Mouse (Mus musculus) Patski (cell line): ENCODE measurements around the gene Gm20390. TPM values are rescaled to one million over a fixed set of nuclear protein-coding genes. Genes with fewer than 3 reads are reported as not detected.
"Not testable (repeated sequence)": the region's sequence is repeated elsewhere in the genome, so short reads cannot be mapped to it uniquely, and the experiment has no call there.

Source experiments
- ATAC-seq: fragments of 100-300 bp; one replicate; pipeline ENCODE4 v1.8.0; 2021
- CTCF ChIA-PET: fragments of 350-600 bp; sonication (Branson Sonifier 250); formaldehyde crosslinking; loops from one replicate; lab custom pipeline; 2022; ENCODE audit warnings: inconsistent platforms; lab: Charles Lee
- POLR2A ChIA-PET: fragments of 350-600 bp; sonication (Branson Sonifier 250); formaldehyde crosslinking; loops from one replicate; lab custom pipeline; 2022; ENCODE audit warnings: antibody characterized with exemption, inconsistent platforms; lab: Charles Lee
- DNase-seq: peaks from one replicate; pipeline ENCODE4 v3.0.0-alpha.2; 2011; ENCODE audit warnings: low read depth, low spot score
- H3K27me3 ChIP-seq: fragments of 371-371 bp; one replicate; pipeline ENCODE4 v1.5.1; 2021
- CTCF ChIP-seq: fragments of 100-300 bp; IDR thresholded peaks from one replicate; pipeline ENCODE4 v1.5.1; 2021
- in situ Hi-C: fragments of 300-500 bp; cut with MboI; formaldehyde crosslinking; loops from 3 replicates; pipeline ENCODE4 v1.11.1; 2018; ENCODE audit warnings: low pct_unique_long_range_greater_than_20kb, mixed read lengths
- polyA plus RNA-seq: library from polyadenylated mRNA; unstranded; gene quantifications from one replicate; pipeline ENCODE4 v1.2.3, GENCODE M21; 2021

Gene Gm20390
- polyA plus RNA-seq, 1 experiment from 2014 or later = 354 TPM

DNA sequence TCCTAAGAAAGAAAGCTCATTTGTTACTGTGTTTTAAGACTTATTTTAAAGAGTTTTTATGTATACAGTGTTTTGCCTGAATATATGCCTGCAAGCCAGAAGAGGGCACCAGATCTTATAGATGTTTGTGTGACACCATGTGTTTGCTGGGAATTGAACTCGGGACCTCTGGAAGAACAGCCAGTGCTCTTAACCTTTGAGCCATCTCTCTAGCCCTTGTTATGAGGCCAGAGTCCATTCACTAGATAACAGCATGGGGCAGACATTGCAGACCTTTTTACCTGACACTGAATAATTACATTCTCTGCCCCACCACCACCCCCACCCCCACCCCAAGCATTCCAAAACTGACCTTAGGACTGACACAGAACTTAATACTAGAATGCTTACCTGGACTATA, 18.0 kb downstream of the Gm20390 start:
- in situ Hi-C loops = no loop called here
- POLR2A ChIA-PET = no interaction called here
- H3K27me3 ChIP-seq = no peaks in the 10 kb centered on the region
- DNase-seq = no peak
- no peak for TF ChIP-seq CTCF
- CTCF ChIA-PET = interaction anchor here (2.1 kb wide), 1 partner anchor 11 kb away, joined by 6 read pairs; no protein-coding TSS in a partner anchor
- no peak for ATAC-seq

DNA sequence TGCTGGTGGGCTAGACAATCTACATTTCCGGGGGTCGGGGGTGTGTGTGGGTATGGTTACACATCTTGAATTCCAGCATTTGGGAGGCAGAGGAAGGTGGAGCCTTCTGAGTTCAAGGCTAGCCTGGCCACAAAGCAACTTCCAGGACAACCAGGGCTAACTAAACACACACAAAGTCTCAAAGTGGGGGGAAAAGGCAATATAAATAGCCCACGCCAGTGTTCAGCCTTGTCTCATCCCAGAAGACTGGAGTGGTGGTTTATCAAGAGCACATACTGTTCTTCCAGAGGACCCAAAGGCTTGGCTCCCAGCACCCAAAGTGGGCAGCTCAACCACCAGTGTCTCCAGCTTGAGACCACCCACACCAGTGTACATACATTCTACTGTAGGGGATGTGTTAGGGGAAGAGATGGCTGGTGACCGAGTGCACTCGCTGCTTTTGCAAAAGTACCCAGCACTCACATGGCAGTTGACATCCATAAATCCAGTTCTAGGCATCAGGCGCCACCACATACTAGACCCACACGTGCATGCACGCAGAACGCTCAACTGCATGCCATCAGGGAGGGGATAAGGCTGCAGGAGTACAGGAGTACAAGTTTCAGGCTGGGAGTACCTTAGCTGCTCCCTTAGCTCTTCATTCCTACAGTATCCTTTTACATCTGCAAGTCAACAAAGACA, 19.1 kb downstream of the Gm20390 start:
- H3K27me3 ChIP-seq = no peaks in the 10 kb centered on the region
- no peak for DNase-seq
- no peak for ATAC-seq
- ChIA-PET POLR2A (interaction anchor here (0.5 kb wide), 1 partner anchor 19 kb away, joined by 3 read pairs; no protein-coding TSS in a partner anchor), CTCF (interaction anchor here (2.1 kb wide), 1 partner anchor 10 kb away, joined by 6 read pairs; no protein-coding TSS in a partner anchor)
- in situ Hi-C loops = no loop called here
- TF ChIP-seq CTCF = no peak

DNA sequence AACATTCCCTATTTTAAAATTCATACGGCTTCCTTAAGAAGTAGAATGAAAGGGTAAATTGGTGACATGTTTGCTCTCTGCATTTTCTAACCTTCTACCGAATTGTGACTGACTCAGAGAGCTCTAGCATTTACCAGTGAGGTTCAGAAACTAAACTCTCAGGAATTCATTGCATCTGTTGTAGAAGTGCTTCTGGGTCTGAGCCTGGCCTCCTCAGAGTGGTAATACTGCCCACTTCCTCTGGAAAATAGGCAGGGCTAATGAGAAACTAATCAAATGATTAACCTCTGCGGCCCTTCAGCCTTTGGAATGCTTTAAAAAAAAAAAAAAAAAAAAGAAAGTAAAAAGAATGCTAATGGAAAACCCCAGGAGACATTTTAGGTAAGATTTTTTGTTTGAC, 23.1 kb downstream of the Gm20390 start:
- DNase-seq (no peak), ATAC-seq (no peak)
- ChIA-PET POLR2A (interaction anchor here (0.6 kb wide), 1 partner anchor 14 kb away, joined by 7 read pairs; no protein-coding TSS in a partner anchor), CTCF (no interaction called here)
- in situ Hi-C loops = no loop called here
- TF ChIP-seq CTCF = no peak
- no peaks in the 10 kb centered on the region for H3K27me3 ChIP-seq

DNA sequence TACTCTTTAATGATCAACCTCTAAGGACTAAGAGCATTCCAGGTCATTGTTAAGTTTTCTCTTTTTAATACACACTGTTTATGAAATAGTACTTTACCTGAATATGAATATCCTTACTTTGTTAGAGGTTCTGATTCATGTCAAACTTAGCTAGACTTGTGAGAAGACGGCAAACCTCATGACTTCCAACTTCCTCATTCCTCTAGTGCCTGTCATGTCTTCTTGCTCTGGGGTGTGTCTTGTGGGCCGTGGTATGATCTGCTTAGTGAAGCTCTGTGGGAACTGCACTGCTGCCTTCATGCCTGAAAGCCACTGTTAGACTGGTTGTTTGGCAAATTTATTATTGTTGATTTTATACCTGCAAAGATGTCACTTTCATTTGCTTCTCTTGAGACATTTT, 27.2 kb downstream of the Gm20390 start:
- no peak for TF ChIP-seq CTCF
- peak; percentile 31 for DNase-seq
- ATAC-seq = peak; percentile 98
- ChIA-PET CTCF (interaction anchor here (1.5 kb wide), 1 partner anchor 10 kb away, joined by 3 read pairs; no protein-coding TSS in a partner anchor), POLR2A (interaction anchor here (1.0 kb wide), 1 partner anchor 15 kb away, joined by 5 read pairs; the partner anchor contains the start of gene Nme2)
- H3K27me3 ChIP-seq = no peaks in the 10 kb centered on the region
- in situ Hi-C loops = no loop called here

DNA sequence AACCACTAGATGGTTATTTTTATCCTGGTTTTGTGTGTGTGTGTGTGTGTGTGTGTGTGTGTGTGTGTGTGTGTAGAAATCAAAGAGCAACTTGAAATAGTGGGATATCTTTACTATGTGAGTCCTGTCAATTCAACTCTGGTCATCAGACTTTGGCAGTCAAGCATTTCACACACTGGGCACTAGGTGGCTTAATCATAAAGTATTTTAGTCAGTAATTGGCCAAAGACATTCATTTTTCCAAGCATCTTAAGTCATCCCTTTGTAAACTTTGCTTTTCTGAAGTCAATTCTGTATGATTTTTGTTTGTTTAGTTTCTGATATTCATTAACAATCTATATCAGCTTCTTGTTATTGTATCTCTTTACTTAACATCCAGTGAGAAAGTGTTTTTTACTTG, 39.0 kb downstream of the Gm20390 start:
- no peaks in the 10 kb centered on the region for H3K27me3 ChIP-seq
- peak; percentile 12 for TF ChIP-seq CTCF
- in situ Hi-C loops = no loop called here
- CTCF ChIA-PET = no interaction called here
- POLR2A ChIA-PET = no interaction called here
- DNase-seq (no peak), ATAC-seq (no peak)

DNA sequence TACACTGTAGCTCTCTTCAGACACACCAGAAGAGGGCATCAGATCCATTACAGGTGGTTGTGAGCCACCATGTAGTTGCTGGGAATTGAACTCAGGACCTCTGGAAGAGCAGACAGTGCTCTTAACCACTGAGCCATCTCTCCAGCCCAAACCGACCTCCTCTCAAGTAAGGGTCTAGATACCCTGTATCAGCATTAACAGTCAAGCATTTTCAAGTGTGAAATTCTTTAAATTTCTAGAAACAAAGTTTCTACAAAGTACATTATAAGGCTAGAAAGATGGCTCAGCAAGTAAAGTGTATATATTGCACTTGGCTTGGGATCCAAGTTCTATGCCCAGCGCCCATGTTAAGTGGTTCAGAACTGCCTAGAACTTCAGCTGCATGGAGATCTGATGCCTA, 53.1 kb downstream of the Gm20390 start:
- ATAC-seq, DNase-seq, POLR2A ChIA-PET, H3K27me3 ChIP-seq, CTCF ChIA-PET, in situ Hi-C loops: not testable (repeated sequence)

DNA sequence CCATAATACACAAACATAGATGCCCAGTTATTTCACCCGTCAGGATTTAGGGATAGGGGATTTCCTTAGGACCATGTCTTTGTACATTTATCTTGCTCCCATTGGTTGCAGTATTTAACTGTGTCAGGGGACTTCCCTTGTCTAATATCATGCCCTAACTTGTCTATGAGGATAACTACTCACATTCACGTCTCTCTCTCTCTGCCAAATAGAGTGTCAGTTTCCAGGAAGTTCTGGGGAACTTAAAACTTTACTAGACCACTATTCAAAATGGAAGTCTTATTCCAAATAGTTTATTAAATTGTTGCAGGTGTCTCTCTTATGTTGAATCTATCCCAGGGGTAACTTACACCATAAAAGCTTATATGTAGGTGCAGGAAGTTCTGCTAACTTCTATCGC, 56.5 kb downstream of the Gm20390 start:
- in situ Hi-C loops = no loop called here
- ATAC-seq (no peak), DNase-seq (no peak)
- ChIA-PET POLR2A (no interaction called here), CTCF (no interaction called here)
- no peaks in the 10 kb centered on the region for H3K27me3 ChIP-seq
- no peak for TF ChIP-seq CTCF

DNA sequence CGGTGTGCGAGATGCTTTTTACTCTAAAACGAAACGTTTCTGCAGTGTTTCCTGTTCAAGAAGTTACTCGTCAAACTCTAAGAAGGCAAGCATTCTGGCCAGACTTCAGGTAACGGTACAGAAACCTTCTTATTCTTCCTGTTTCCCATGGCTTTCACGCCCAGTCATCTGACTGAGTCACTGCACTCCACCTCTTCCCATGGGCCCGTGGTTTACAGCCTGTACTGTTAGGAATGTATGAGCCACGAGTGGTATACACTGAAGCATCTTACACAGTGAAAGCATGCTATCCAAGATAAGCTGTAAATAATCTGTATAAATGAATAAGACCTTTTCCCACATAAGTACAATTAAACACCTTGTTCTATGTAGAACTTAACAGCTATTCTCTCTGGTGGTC, 59.3 kb downstream of the Gm20390 start:
- no peaks in the 10 kb centered on the region for H3K27me3 ChIP-seq
- ChIA-PET POLR2A (no interaction called here), CTCF (no interaction called here)
- in situ Hi-C loops = no loop called here
- ATAC-seq (peak; percentile 54), DNase-seq (no peak)
- no peak for TF ChIP-seq CTCF

DNA sequence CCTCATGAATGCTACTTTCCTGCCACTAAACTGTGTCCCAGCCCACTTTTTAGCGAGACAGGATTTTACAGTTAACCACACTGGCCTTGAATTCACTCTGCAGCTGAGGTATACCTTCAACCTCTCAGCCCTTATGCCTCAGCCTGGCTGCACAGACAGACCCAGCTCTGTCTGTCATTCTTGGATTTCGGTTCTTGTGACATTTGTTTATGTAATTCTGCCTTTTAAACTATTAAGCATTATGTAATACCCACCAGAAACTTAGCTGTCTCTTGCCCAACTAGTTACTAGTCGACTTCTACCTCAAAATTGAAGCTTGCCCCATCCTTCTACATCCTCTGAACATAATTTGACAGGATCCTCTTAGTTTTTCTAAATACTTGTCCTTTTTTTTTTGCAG, 60.3 kb downstream of the Gm20390 start:
- no peak for TF ChIP-seq CTCF
- DNase-seq (no peak), ATAC-seq (no peak)
- ChIA-PET POLR2A (no interaction called here), CTCF (interaction anchor here (1.3 kb wide), 1 partner anchor 34 kb away, joined by 3 read pairs; no protein-coding TSS in a partner anchor)
- in situ Hi-C loops = no loop called here
- H3K27me3 ChIP-seq = no peaks in the 10 kb centered on the region

DNA sequence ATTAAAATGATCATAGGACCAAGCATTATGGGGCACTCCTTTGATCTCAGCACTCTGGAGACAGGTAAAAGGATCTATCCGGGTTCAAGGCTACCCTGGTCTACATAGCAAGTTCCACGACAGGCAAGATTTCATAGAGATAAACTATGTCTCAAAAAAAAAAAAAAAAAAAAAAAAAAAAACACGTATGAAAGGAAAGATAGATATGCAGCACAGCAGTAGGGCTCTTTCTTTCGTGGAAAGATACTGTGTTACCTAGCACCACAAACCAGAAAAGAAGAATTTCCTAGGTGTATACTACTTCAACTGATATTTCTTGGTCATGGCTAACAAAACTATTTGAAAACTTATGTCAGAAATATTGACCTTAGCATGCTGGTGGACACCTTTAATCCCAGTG, 61.3 kb downstream of the Gm20390 start:
- ChIA-PET POLR2A (no interaction called here), CTCF (interaction anchor here (1.3 to 1.5 kb wide), 2 partner anchors 10 to 35 kb away, joined by 3 read pairs; no protein-coding TSS in a partner anchor)
- no peak for TF ChIP-seq CTCF
- no peak for DNase-seq
- H3K27me3 ChIP-seq = no peaks in the 10 kb centered on the region
- in situ Hi-C loops = no loop called here
- no peak for ATAC-seq

Other genes starting within 250 kb of the Gm20390 start
- 32.8 TPM for gene Utp18, start 82.5 kb downstream of the Gm20390 start, polyA plus RNA-seq
- gene Mbtd1, start 82.4 kb downstream of the Gm20390 start, polyA plus RNA-seq = 19.3 TPM
- 404 TPM for gene Nme2, start 12.0 kb downstream of the Gm20390 start, polyA plus RNA-seq
- 58.4 TPM for gene Nme1, start 228 bp upstream of the Gm20390 start, polyA plus RNA-seq
- 64.7 TPM for gene Spag9, start 27.8 kb upstream of the Gm20390 start, polyA plus RNA-seq
- gene Tob1, start 243.2 kb upstream of the Gm20390 start, polyA plus RNA-seq = 24.9 TPM